Mouse (Mus musculus) small intestine, adult 2 months (tissue): ENCODE data around the gene Fchsd2.

ENCODE experiments used
- CTCF ChIP-seq: fragments of 200-500 bp; IDR thresholded peaks from 2 replicates; pipeline ENCODE4 v1.5.1; 2012; ENCODE audit warnings: low read depth, mild to moderate bottlenecking, control low read depth, inconsistent platforms, low read length, moderate library complexity, mixed read lengths; ENCODE audit not compliant: insufficient replicate concordance, insufficient read length; ENCODE audit errors: extremely low read depth
- POLR2A ChIP-seq: fragments of 200-500 bp; IDR thresholded peaks from 2 replicates; pipeline ENCODE4 v1.6.1; 2012; ENCODE audit warnings: low read depth, mild to moderate bottlenecking, control low read depth, inconsistent platforms, low read length, moderate library complexity

DNA sequence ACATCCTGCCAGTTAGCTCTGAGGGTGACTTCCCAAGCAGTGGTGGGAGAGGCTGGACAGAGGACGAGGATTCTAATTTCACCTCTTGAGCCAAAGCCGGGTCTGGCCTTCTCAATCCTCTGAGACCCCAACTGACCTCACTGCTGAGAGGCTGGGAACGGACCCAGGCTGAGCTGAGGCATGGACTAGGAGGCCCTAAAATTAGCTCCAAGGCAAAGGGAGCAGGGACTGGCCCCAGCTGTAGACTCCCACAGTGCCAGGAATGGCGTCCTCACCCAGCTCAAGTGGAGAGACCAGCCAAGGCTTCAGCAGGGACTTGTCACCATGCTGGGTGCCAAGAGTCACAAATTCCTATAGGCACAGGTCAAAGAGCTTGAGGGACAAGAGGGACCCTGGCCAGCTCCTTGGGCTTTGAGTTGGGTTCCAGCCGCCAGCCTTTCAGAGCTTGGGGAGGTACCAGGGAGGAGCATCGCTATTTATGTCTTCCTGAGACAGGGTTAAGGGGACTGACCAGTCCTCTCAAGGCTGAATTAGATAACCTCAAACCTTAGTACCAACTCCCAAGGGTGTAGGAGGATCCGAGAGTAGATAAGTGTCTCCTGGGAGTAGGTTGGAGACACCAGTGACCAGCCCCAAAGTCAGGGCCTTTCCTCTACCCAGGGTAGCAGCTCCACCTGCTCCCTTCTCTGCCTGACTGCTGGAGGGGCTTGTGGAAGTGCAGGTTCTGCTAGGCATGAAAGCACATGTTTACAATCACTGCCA, 43.2 kb upstream of the Fchsd2 start:
- TF ChIP-seq POLR2A (no peak), CTCF (no peak)
